Mouse (Mus musculus): ENCODE data around the gene Usp36. TPM values are rescaled to one million over a fixed set of nuclear protein-coding genes. Genes with fewer than 3 reads are reported as not detected.

Usp36 gene
- polyA plus RNA-seq, 1 experiment from 2014 or later: 18.1 TPM

DNA sequence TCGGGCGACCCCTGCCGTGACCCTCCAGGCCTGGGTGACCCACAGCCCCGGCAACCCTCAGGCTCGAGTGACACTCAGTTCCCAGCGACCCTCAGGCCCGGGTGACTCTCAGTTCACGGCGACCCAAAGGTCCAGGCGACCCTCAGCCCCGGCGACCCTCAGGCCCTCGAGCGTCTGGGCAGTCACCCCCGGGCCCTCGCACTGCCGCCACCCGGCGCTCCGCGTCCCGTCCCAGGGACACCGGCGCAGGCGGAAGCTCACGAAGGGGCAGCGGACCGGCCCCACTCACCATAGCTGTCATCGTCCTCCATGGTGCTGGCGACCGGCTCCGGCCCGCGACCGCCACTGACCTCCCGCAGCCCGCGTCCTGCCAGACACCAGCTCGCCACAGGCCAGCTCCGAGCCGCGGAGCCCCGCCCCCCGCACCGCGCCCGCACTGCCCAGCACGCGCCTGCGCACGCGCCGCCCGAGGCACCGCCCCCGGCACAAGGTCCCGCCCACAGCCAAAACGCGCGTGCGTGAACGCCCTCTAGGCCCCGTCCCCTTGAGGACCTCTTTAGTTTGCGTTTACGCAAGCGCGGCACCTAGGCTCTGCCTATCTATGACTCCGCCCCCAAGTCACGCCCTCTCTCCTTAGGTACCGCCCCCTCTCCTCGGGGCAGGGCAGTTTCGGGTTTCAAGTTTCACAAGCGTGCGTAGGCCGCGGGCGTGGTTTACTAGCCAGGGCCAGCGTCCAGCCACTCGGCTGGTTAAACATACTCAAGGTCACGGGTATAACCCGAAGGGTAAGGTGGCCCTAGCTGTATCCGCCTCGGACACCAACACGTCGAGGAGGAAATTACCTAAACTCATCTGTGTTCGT, 41.7 kb downstream of the Usp36 start, which contains the start of gene Cyth1:
Cyth1 (minus strand) TSS at position 443 of the 862 bp plus-strand sequence.
- Histone ChIP-seq H3K4me1 (ENCODE audit: control insufficient read depth, insufficient read depth, low read length) (peaks cover 16% of the 10 kb centered on the region), H3K27me3 (ENCODE audit: control insufficient read depth, insufficient read depth, low read length) (no peaks in the 10 kb centered on the region), H3K9ac (ENCODE audit: low read depth, low read length) (peak within 1 kb of the TSS; percentile 90), H3K27ac (ENCODE audit: low read depth, low read length) (peak within 1 kb of the TSS; percentile 84), H3K4me3 (ENCODE audit: low read length) (peak within 1 kb of the TSS; percentile 86), H3K9me3 (ENCODE audit: control insufficient read depth, low read length) (no peaks in the 10 kb centered on the region), H3K4me2 (replicated peaks; ENCODE audit: low read depth, low read length) (peak within 1 kb of the TSS; percentile 86), H3K36me3 (ENCODE audit: control insufficient read depth, insufficient read depth, low read length) (no peaks in the 10 kb centered on the region)
- WGBS: under 1% methylated on average over 85 of the region's 86 CpGs
- peak; percentile 96 for ATAC-seq (ENCODE audit: low FRiP score, low TSS enrichment)

DNA sequence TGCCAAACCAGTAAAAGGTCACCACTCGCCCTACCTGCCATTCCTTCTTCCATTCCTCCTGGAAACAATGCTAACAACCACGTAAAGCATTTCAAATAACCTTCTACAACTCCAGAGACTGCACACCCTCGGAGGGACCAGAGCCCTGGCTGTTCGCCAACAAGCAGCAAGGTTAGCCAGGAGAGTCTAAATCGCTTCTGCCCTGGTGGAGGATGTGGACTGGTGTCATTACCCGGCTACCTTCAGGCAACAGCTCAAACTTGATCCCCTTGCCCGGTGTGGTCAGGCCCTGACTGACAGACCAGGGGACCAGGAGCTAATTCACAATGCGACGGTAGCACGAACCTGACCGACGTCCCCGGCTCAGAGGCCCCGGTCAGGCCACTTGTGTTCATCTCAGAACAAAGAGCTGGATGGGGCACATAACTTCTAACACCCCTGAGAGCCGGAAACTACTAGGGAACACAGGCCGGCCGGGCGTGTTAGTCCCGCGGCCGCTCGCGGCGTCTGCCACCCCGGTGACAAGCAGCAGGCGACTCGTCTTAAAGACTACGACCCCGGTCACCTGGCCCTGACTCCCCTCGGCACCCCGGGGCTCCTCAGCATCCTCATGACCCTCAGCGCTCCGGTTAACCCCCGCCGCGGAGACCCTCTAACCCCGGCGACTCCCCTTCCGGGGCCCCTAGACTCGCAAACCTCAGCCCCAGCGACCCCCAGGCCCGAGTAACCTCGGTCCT, 42.5 kb downstream of the Usp36 start:
- Histone ChIP-seq H3K27ac (ENCODE audit: low read depth, low read length) (peak overlapping the region; percentile 48; the same call in 1 of the 2 replicates), H3K4me1 (ENCODE audit: control insufficient read depth, insufficient read depth, low read length) (peaks cover 22% of the 10 kb centered on the region), H3K9me3 (ENCODE audit: control insufficient read depth, low read length) (no peaks in the 10 kb centered on the region), H3K27me3 (ENCODE audit: control insufficient read depth, insufficient read depth, low read length) (no peaks in the 10 kb centered on the region), H3K36me3 (ENCODE audit: control insufficient read depth, insufficient read depth, low read length) (no peaks in the 10 kb centered on the region), H3K4me3 (ENCODE audit: low read length) (peak overlapping the region; percentile 86), H3K4me2 (replicated peaks; ENCODE audit: low read depth, low read length) (peak overlapping the region; percentile 86), H3K9ac (ENCODE audit: low read depth, low read length) (peak overlapping the region; percentile 90)
- ATAC-seq (ENCODE audit: low FRiP score, low TSS enrichment): no peak
- WGBS: 1% methylated on average over 43 of the region's 43 CpGs

DNA sequence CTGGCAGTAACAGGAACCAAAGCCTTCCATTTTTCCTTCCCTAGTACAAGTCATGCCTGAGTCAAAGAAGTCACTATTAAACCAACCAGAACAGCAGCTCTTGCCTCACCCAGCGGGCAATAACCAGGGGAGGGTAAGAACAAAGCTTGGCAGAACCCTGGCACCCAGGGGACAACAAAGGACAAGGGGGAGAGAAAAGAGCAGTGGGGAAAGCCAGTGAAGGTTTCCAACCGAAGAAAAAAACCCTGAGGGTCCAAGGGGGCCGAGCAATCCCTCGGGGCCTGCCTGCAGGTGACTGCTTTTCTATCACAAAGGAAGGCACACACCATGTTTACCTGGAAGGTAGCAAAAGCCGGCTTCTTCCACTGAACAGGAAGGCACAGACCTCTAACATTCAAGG, 43.3 kb downstream of the Usp36 start:
- Histone ChIP-seq H3K4me1 (ENCODE audit: control insufficient read depth, insufficient read depth, low read length) (peaks cover 28% of the 10 kb centered on the region), H3K9ac (ENCODE audit: low read depth, low read length) (peak overlapping the region; percentile 90; the same call in 1 of the 2 replicates), H3K36me3 (ENCODE audit: control insufficient read depth, insufficient read depth, low read length) (no peaks in the 10 kb centered on the region), H3K4me3 (ENCODE audit: low read length) (peak overlapping the region; percentile 86), H3K27me3 (ENCODE audit: control insufficient read depth, insufficient read depth, low read length) (no peaks in the 10 kb centered on the region), H3K9me3 (ENCODE audit: control insufficient read depth, low read length) (no peaks in the 10 kb centered on the region), H3K4me2 (replicated peaks; ENCODE audit: low read depth, low read length) (peak overlapping the region; percentile 86), H3K27ac (ENCODE audit: low read depth, low read length) (no peak overlapping the region)
- no peak for ATAC-seq (ENCODE audit: low FRiP score, low TSS enrichment)
- WGBS: 53% methylated on average over 5 of the region's 5 CpGs

DNA sequence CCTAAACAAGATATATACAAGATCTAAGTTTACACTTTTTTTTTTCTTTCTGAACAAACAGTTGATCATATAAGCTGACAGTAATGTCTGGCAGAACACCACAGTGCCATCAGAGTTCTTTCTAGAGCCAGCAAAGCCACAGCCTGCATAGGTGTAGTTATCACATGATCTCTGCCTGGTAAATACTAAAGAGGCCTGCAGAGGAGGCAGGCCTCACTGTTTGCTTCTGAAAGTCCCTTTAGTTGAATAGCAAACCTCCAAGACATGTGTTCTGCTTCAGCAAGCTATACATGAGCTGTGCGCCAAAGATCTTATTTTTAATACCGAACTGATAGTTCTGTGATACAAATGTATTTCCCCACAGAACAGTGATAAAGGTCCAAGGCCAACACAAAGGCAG, 44.9 kb downstream of the Usp36 start:
- Histone ChIP-seq H3K9me3 (ENCODE audit: control insufficient read depth, low read length) (no peaks in the 10 kb centered on the region), H3K4me3 (ENCODE audit: low read length) (no peak overlapping the region), H3K9ac (ENCODE audit: low read depth, low read length) (no peak overlapping the region; the same call in 1 of the 2 replicates), H3K4me2 (replicated peaks; ENCODE audit: low read depth, low read length) (no peak overlapping the region), H3K27me3 (ENCODE audit: control insufficient read depth, insufficient read depth, low read length) (no peaks in the 10 kb centered on the region), H3K27ac (ENCODE audit: low read depth, low read length) (no peak overlapping the region; the same call in 1 of the 2 replicates), H3K4me1 (ENCODE audit: control insufficient read depth, insufficient read depth, low read length) (peaks cover 36% of the 10 kb centered on the region), H3K36me3 (ENCODE audit: control insufficient read depth, insufficient read depth, low read length) (no peaks in the 10 kb centered on the region)
- no peak for ATAC-seq (ENCODE audit: low FRiP score, low TSS enrichment)
- 91% methylated on average over 2 of the region's 2 CpGs for WGBS

DNA sequence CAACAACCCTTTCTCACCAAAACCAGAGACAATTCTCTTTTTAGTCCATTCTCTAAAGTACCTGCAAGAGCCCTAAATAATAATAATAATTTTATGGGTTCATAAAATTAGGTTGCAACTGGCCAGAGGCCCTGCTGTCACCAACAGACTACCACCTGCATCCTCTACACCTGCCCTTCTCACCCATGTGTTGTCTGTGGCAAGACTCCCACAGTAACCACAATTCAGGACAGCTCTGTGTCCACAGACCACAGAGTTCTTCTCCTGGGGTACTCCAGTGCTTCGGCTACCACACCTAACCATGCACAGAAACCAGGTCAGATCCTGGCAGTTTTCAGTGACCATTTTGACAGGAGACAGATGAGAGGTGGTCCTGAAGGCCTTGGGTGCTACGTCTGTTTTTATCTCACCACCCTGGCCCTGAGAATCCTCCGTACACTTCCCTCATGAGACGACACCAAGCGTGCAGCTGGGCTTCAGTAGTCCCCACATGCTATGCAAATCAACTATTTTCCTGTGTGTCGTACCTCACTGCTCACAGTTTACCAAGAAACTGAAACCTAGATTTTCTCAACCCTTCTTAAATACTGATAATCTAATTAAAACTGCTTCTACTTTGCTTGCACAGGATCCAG, 46.3 kb downstream of the Usp36 start:
- Histone ChIP-seq H3K4me1 (ENCODE audit: control insufficient read depth, insufficient read depth, low read length) (peaks cover 42% of the 10 kb centered on the region), H3K9me3 (ENCODE audit: control insufficient read depth, low read length) (no peaks in the 10 kb centered on the region), H3K4me2 (replicated peaks; ENCODE audit: low read depth, low read length) (no peak overlapping the region), H3K27ac (ENCODE audit: low read depth, low read length) (no peak overlapping the region), H3K9ac (ENCODE audit: low read depth, low read length) (no peak overlapping the region), H3K4me3 (ENCODE audit: low read length) (no peak overlapping the region), H3K27me3 (ENCODE audit: control insufficient read depth, insufficient read depth, low read length) (no peaks in the 10 kb centered on the region), H3K36me3 (ENCODE audit: control insufficient read depth, insufficient read depth, low read length) (no peaks in the 10 kb centered on the region)
- no peak for ATAC-seq (ENCODE audit: low FRiP score, low TSS enrichment)
- WGBS: 82% methylated on average over 6 of the region's 6 CpGs

DNA sequence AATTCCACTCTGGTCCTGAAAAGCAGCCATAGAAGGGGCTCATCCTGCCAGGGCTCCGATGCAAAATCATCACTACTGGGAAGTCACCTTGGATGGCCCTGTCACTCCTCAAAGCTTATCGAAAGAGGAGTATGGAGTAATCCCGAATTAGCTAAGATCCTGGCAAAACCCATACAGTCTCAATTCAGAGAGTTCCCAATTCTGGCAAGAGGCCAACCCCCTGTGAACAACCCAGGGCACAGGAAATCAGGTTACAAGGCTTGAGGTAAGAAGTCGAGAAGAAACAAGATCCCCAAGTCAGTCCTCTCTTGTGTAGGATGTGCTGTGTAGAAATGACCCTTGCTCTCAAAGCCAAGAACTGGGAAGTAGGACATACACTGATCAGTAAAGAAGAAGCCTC, 47.5 kb downstream of the Usp36 start:
- no peak overlapping the region for H3K9ac ChIP-seq (ENCODE audit: low read depth, low read length)
- H3K36me3 ChIP-seq (ENCODE audit: control insufficient read depth, insufficient read depth, low read length): no peaks in the 10 kb centered on the region
- H3K4me1 ChIP-seq (ENCODE audit: control insufficient read depth, insufficient read depth, low read length): peaks cover 45% of the 10 kb centered on the region
- H3K4me3 ChIP-seq (ENCODE audit: low read length): no peak overlapping the region
- WGBS: 59% methylated on average over 4 of the region's 4 CpGs
- no peaks in the 10 kb centered on the region for H3K9me3 ChIP-seq (ENCODE audit: control insufficient read depth, low read length)
- H3K4me2 ChIP-seq (replicated peaks; ENCODE audit: low read depth, low read length): no peak overlapping the region
- no peak for ATAC-seq (ENCODE audit: low FRiP score, low TSS enrichment)
- no peaks in the 10 kb centered on the region for H3K27me3 ChIP-seq (ENCODE audit: control insufficient read depth, insufficient read depth, low read length)
- no peak overlapping the region for H3K27ac ChIP-seq (ENCODE audit: low read depth, low read length)

DNA sequence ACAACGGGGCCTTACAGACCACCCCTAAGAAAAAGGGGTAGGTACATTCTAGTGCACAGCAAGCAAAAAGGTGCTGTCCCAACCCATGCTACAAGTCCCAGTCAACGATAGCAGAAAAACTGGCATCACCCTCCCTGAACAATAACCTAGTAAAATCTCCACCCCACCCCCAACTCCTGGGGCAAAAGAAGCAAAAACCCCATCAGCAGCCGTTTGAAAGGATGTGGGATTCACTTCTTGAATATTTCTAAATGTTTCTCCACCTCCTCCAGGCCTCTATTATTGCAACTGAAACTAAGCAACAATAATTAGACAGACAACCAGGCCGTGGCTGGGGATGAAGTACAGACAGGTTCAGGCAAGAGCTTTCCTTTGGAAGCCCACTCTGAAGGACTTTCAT, 49.7 kb downstream of the Usp36 start:
- Histone ChIP-seq H3K27me3 (ENCODE audit: control insufficient read depth, insufficient read depth, low read length) (no peaks in the 10 kb centered on the region), H3K4me2 (replicated peaks; ENCODE audit: low read depth, low read length) (no peak overlapping the region), H3K27ac (ENCODE audit: low read depth, low read length) (peak overlapping the region; percentile 95), H3K4me3 (ENCODE audit: low read length) (no peak overlapping the region), H3K4me1 (ENCODE audit: control insufficient read depth, insufficient read depth, low read length) (peaks cover 48% of the 10 kb centered on the region), H3K9me3 (ENCODE audit: control insufficient read depth, low read length) (no peaks in the 10 kb centered on the region), H3K36me3 (ENCODE audit: control insufficient read depth, insufficient read depth, low read length) (no peaks in the 10 kb centered on the region), H3K9ac (ENCODE audit: low read depth, low read length) (peak overlapping the region; percentile 44; the same call in 1 of the 2 replicates)
- WGBS: 58% methylated on average over 4 of the region's 4 CpGs
- ATAC-seq (ENCODE audit: low FRiP score, low TSS enrichment): no peak

DNA sequence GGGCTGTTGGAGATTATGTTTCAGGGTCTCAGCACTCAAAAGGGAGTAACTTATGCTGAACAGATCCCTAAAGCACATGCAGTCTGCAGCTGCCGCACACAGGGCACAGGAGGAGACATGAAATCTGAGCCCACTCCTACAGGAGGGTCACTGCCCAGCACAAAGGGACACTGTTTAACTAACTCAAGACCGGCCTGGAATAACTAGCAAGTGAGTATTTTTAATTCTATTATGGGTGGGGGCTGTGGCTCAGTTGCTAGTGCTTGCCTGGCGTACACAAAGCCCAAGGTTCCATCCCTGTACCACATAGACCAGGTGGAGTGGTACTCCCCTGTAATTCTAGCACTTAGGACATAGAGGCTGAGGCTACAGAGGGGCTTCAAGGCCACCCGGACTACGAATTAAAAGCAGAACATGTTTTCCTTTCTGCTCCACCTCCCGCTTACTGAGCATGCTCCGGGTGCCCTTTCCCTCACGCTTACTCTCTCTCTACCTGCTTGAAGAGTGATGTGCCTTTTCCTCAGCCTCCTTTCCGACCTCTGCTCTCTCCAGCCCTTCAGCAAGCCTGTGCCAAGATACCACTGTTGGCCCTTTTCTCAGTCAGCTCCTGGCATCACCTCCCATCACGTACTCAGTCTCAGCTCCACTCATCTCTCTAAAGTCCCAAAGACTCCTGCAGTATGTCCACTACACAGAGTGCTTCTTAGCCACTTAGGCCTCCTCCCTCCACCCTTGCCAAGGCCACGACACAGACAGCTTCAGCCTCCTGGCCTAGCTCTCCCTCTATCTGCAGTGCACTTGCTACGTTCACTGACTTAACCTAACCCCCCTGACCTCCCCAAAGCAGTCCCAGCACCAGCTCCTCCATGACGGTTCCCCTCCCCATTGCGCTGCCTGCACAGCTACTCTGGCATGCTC, 50.5 kb downstream of the Usp36 start:
- Histone ChIP-seq H3K9me3 (ENCODE audit: control insufficient read depth, low read length) (no peaks in the 10 kb centered on the region), H3K4me1 (ENCODE audit: control insufficient read depth, insufficient read depth, low read length) (peaks cover 48% of the 10 kb centered on the region), H3K9ac (ENCODE audit: low read depth, low read length) (peak overlapping the region; percentile 44), H3K4me2 (replicated peaks; ENCODE audit: low read depth, low read length) (peak overlapping the region; percentile 13; the same call in 1 of the 2 replicates), H3K27me3 (ENCODE audit: control insufficient read depth, insufficient read depth, low read length) (no peaks in the 10 kb centered on the region), H3K36me3 (ENCODE audit: control insufficient read depth, insufficient read depth, low read length) (no peaks in the 10 kb centered on the region), H3K4me3 (ENCODE audit: low read length) (no peak overlapping the region), H3K27ac (ENCODE audit: low read depth, low read length) (peak overlapping the region; percentile 95)
- WGBS: 23% methylated on average over 14 of the region's 14 CpGs
- peak; percentile 87 for ATAC-seq (ENCODE audit: low FRiP score, low TSS enrichment)

Measured in kidney, embryonic 14.5 days (tissue).